Mouse (Mus musculus): ENCODE data around the gene Bysl.

Gene Bysl

DNA sequence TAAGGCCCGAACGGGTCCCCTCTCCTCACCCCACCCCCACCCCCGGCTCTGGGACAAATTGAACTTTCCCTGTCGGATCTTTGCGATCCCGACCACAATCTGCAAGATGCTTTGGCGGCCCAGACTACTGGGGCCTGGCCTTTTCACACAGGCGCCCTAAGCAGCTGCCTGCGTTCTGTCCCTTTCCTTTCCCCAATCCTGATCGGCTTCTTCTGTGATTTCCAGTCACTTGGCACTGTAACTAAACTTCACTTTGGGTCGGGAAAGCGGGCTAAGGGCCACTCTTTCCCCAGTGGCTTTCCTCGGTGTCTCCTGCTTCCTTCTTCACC, 17.5 kb downstream of the Bysl start:
- no peaks in the 10 kb centered on the region for H3K27me3 ChIP-seq (ENCODE audit: insufficient read depth, low read length)
- H3K9me3 ChIP-seq (ENCODE audit: low read length): no peaks in the 10 kb centered on the region
- H3K4me1 ChIP-seq (replicated peaks; ENCODE audit: low read depth, low read length): peaks cover 75% of the 10 kb centered on the region
- H3K36me3 ChIP-seq (ENCODE audit: insufficient read depth, low read length): peaks cover 28% of the 10 kb centered on the region
- TF ChIP-seq POU5F1 (IDR thresholded peaks at IDR 0.05; ENCODE audit: borderline replicate concordance, low read length) (no peak), NANOG (IDR thresholded peaks at IDR 0.05; ENCODE audit: borderline replicate concordance, low read length) (no peak), CTCF (conservative IDR thresholded peaks at IDR 0.05; ENCODE audit: low read length) (no peak)
- peak overlapping the region; percentile 92 for H3K4me3 ChIP-seq (replicated peaks; ENCODE audit: low read length)

DNA sequence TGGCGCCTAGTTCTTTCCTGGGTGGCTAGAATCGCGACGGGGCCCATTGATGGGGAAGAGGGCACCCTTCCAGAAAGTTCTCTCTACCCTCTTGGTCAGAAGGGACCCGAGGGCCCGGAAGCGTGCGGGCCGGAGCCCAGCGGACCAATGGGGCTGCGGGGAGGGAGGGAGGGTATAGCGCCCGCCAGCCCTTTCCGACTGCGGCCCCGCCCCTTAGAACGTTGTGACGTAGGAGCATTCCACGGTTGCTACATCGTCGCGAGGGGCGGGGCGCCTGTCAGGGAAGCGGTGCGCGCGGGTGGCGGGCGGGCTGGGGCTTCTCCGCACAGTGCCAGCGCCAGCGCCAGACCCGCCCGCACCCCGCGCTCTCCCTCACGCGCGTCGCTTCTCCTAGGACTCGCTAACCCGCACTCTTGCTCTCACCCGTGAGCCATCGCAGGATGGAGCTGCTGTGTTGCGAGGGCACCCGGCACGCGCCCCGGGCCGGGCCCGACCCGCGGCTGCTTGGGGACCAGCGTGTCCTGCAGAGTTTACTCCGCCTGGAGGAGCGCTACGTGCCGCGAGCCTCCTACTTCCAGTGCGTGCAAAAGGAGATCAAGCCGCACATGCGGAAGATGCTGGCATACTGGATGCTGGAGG, 18.0 kb downstream of the Bysl start:
- Histone ChIP-seq H3K9me3 (ENCODE audit: low read length) (no peaks in the 10 kb centered on the region), H3K36me3 (ENCODE audit: insufficient read depth, low read length) (peaks cover 23% of the 10 kb centered on the region), H3K4me3 (replicated peaks; ENCODE audit: low read length) (peak overlapping the region; percentile 92), H3K4me1 (replicated peaks; ENCODE audit: low read depth, low read length) (peaks cover 75% of the 10 kb centered on the region), H3K27me3 (ENCODE audit: insufficient read depth, low read length) (no peaks in the 10 kb centered on the region)
- TF ChIP-seq CTCF (conservative IDR thresholded peaks at IDR 0.05; ENCODE audit: low read length): no peak
- TF ChIP-seq POU5F1 (IDR thresholded peaks at IDR 0.05; ENCODE audit: borderline replicate concordance, low read length): no peak
- TF ChIP-seq NANOG (IDR thresholded peaks at IDR 0.05; ENCODE audit: borderline replicate concordance, low read length): no peak

GRCm38 (mm10) chr17:47591073-47591472, 20.2 kb downstream of the Bysl start:
- no peaks in the 10 kb centered on the region for H3K27me3 ChIP-seq (ENCODE audit: insufficient read depth, low read length)
- H3K4me1 ChIP-seq (replicated peaks; ENCODE audit: low read depth, low read length): peaks cover 60% of the 10 kb centered on the region
- TF ChIP-seq POU5F1 (IDR thresholded peaks at IDR 0.05; ENCODE audit: borderline replicate concordance, low read length) (no peak), NANOG (IDR thresholded peaks at IDR 0.05; ENCODE audit: borderline replicate concordance, low read length) (no peak), CTCF (conservative IDR thresholded peaks at IDR 0.05; ENCODE audit: low read length) (no peak)
- no peaks in the 10 kb centered on the region for H3K9me3 ChIP-seq (ENCODE audit: low read length)
- H3K4me3 ChIP-seq (replicated peaks; ENCODE audit: low read length): no peak overlapping the region
- H3K36me3 ChIP-seq (ENCODE audit: insufficient read depth, low read length): peaks cover 2% of the 10 kb centered on the region

GRCm38 (mm10) chr17:47588517-47588916, 22.8 kb downstream of the Bysl start:
- H3K4me1 ChIP-seq (replicated peaks; ENCODE audit: low read depth, low read length): peaks cover 39% of the 10 kb centered on the region
- no peaks in the 10 kb centered on the region for H3K36me3 ChIP-seq (ENCODE audit: insufficient read depth, low read length)
- no peak overlapping the region for H3K4me3 ChIP-seq (replicated peaks; ENCODE audit: low read length)
- no peak for TF ChIP-seq NANOG (IDR thresholded peaks at IDR 0.05; ENCODE audit: borderline replicate concordance, low read length)
- no peaks in the 10 kb centered on the region for H3K27me3 ChIP-seq (ENCODE audit: insufficient read depth, low read length)
- no peaks in the 10 kb centered on the region for H3K9me3 ChIP-seq (ENCODE audit: low read length)

DNA sequence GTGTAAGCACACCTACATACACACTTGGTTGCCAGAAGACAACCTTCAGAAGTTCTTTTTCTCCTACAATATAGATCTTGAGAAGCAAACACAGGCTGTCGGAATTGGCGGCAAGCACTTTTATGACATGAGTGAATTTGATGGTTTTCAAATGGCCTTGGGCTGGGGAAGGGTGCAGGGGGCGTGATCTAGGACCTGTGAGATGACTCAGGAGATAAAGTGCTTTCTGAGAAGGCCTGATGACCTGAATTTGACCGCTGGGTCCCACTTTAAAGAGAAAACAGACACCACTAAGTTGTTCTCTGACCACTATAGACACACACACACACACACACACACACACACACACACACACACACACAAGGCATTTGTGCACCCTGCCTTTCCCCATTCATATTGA, 30.3 kb downstream of the Bysl start:
- Histone ChIP-seq H3K4me1 (replicated peaks; ENCODE audit: low read depth, low read length) (peaks cover 4% of the 10 kb centered on the region), H3K4me3 (replicated peaks; ENCODE audit: low read length) (no peak overlapping the region), H3K9me3 (ENCODE audit: low read length) (no peaks in the 10 kb centered on the region), H3K27me3 (ENCODE audit: insufficient read depth, low read length) (no peaks in the 10 kb centered on the region), H3K36me3 (ENCODE audit: insufficient read depth, low read length) (peaks cover 5% of the 10 kb centered on the region; the same call in 1 of the 2 replicates)
- no peak for TF ChIP-seq CTCF (conservative IDR thresholded peaks at IDR 0.05; ENCODE audit: low read length)

DNA sequence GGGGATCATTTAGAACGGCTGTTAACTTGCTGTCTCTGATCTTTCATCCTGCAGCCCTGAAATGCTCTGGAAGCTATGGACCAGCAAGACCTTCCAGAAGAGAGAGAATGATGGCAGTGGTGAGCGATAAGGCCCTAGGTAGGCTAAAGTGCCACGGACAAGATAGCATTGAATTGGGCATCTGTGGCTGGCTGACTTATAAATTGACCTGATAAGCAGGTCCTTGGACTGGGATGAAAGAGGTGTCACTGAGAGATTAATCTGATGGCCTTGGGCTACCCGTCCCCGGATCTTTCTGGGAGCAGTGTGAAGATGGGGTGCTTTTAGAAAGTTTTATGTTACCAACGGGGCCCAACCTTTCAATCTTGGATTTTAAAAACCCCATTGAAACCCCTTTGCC, 32.6 kb downstream of the Bysl start:
- Histone ChIP-seq H3K4me3 (replicated peaks; ENCODE audit: low read length) (no peak overlapping the region), H3K27me3 (ENCODE audit: insufficient read depth, low read length) (no peaks in the 10 kb centered on the region), H3K4me1 (replicated peaks; ENCODE audit: low read depth, low read length) (peaks cover 24% of the 10 kb centered on the region), H3K9me3 (ENCODE audit: low read length) (no peaks in the 10 kb centered on the region), H3K36me3 (ENCODE audit: insufficient read depth, low read length) (peaks cover 5% of the 10 kb centered on the region; the same call in 1 of the 2 replicates)
- TF ChIP-seq CTCF (conservative IDR thresholded peaks at IDR 0.05; ENCODE audit: low read length) (no peak), NANOG (IDR thresholded peaks at IDR 0.05; ENCODE audit: borderline replicate concordance, low read length) (no peak), POU5F1 (IDR thresholded peaks at IDR 0.05; ENCODE audit: borderline replicate concordance, low read length) (no peak)

GRCm38 (mm10) chr17:47574830-47575229, 36.5 kb downstream of the Bysl start:
- 0 out of 2 replicates have a peak overlapping the region, but pooled peaks have one; percentile 13 for H3K4me3 ChIP-seq (replicated peaks; ENCODE audit: low read length)
- H3K4me1 ChIP-seq (replicated peaks; ENCODE audit: low read depth, low read length): peaks cover 49% of the 10 kb centered on the region
- H3K27me3 ChIP-seq (ENCODE audit: insufficient read depth, low read length): no peaks in the 10 kb centered on the region
- no peaks in the 10 kb centered on the region for H3K9me3 ChIP-seq (ENCODE audit: low read length)
- peaks cover 5% of the 10 kb centered on the region; the same call in 1 of the 2 replicates for H3K36me3 ChIP-seq (ENCODE audit: insufficient read depth, low read length)
- no peak for TF ChIP-seq CTCF (conservative IDR thresholded peaks at IDR 0.05; ENCODE audit: low read length)
- no peak for TF ChIP-seq NANOG (IDR thresholded peaks at IDR 0.05; ENCODE audit: borderline replicate concordance, low read length)
- no peak for TF ChIP-seq POU5F1 (IDR thresholded peaks at IDR 0.05; ENCODE audit: borderline replicate concordance, low read length)

DNA sequence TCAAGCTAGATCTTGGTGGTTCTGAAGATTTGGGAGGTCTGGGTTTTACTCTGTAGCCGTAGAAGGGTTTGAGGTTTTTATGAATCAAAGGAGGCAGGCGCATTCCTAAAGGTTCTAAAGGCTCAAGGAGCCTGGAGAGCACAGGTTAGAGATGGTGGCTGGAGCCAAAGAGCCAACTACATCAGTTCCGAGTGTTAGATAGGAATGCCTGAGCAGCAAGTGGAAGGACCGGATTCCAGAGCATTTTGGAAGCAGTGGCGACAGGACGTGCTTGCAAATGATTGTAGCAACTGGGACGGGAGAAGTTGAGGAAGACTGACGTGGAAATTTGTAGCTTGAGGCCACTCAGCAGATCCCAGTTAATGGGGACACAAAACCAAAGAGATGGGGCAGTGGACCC, 37.3 kb downstream of the Bysl start:
- no peaks in the 10 kb centered on the region for H3K27me3 ChIP-seq (ENCODE audit: insufficient read depth, low read length)
- H3K4me3 ChIP-seq (replicated peaks; ENCODE audit: low read length): no peak overlapping the region
- no peaks in the 10 kb centered on the region for H3K9me3 ChIP-seq (ENCODE audit: low read length)
- no peak for TF ChIP-seq CTCF (conservative IDR thresholded peaks at IDR 0.05; ENCODE audit: low read length)
- H3K36me3 ChIP-seq (ENCODE audit: insufficient read depth, low read length): peaks cover 5% of the 10 kb centered on the region; the same call in 1 of the 2 replicates
- peaks cover 57% of the 10 kb centered on the region for H3K4me1 ChIP-seq (replicated peaks; ENCODE audit: low read depth, low read length)

GRCm38 (mm10) chr17:47572436-47572835, 38.9 kb downstream of the Bysl start:
- H3K4me1 ChIP-seq (replicated peaks; ENCODE audit: low read depth, low read length): peaks cover 69% of the 10 kb centered on the region
- H3K4me3 ChIP-seq (replicated peaks; ENCODE audit: low read length): peak overlapping the region; percentile 77
- no peaks in the 10 kb centered on the region for H3K9me3 ChIP-seq (ENCODE audit: low read length)
- peaks cover 6% of the 10 kb centered on the region; the same call in 1 of the 2 replicates for H3K36me3 ChIP-seq (ENCODE audit: insufficient read depth, low read length)
- H3K27me3 ChIP-seq (ENCODE audit: insufficient read depth, low read length): no peaks in the 10 kb centered on the region
- TF ChIP-seq POU5F1 (IDR thresholded peaks at IDR 0.05; ENCODE audit: borderline replicate concordance, low read length): no peak
- no peak for TF ChIP-seq NANOG (IDR thresholded peaks at IDR 0.05; ENCODE audit: borderline replicate concordance, low read length)
- no peak for TF ChIP-seq CTCF (conservative IDR thresholded peaks at IDR 0.05; ENCODE audit: low read length)
